Mouse (Mus musculus) mesoderm, embryonic 11.5 days (tissue): ENCODE measurements around the gene Hao1.
A peak's percentile ranks its signal among the peaks of the same experiment; 100 is the strongest.

Source experiments
- DNase-seq: peaks from one replicate; pipeline ENCODE4 v3.0.0-alpha.2; 2012; ENCODE audit warnings: low read depth, low spot score

The Hao1 gene

DNA sequence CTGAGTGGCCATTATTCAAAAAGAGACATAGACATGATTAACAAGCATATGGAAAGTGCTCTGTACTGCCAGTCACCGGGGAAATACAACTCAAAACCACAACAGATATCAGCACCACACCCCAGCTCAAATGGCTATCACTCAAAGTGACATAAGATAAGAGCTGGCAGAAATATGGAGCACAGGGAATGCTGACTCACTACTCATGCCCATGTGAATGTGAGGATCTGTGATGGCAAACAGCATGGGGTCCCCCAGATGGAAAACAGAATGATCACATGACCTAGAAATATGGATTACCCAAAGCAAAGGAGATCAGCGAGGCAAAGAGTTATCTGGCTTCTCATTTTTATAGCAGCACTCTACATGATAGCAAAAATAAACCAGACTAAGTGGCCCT is 89.0 kb downstream of the Hao1 start:
- DNase-seq: no peak

GRCm38 (mm10) chr2:134462321-134462720 is 91.8 kb downstream of the Hao1 start:
- no peak for DNase-seq

GRCm38 (mm10) chr2:134460831-134461230 is 93.3 kb downstream of the Hao1 start:
- DNase-seq: no peak

DNA sequence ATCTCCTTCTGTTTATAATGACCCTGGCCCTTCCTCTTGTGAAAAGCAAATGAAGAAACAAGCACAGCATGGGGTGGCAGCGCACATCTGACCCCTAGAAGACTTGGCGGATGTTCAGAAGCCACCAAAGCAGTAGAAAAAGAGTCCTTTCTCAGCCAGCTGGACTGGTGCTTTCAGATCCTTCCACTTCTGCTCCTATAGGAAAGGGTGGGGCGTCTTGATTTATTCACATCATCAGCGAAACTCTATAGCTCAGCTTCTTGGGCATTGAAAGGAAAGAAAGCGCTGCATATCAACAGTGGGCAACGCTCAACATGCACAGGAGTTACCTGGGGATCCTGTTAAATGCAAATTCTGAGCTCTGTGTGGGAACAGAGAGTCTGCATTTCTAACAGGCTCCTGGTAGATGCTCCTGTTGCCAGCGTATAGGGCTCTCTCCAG is 98.1 kb downstream of the Hao1 start:
- peak; percentile 10 for DNase-seq

- no peak for DNase-seq
Measured at GRCm38 (mm10) chr2:134452748-134453147, 101.4 kb downstream of the Hao1 start.

- no peak for DNase-seq
Measured at GRCm38 (mm10) chr2:134450976-134451375, 103.2 kb downstream of the Hao1 start.
